Mouse (Mus musculus) heart, embryonic 14.5 days (tissue): ENCODE data around the gene Prss34. TPM values are rescaled to one million over a fixed set of nuclear protein-coding genes. Genes with fewer than 3 reads are reported as not detected.

Source experiments
- polyA plus RNA-seq: library from polyadenylated mRNA; unstranded; fragments of >200 nt; fragmentation: Nextera tagmentation; extraction: Ambion mirVana; gene quantifications from 2 replicates; pipeline ENCODE4 v1.2.1, GENCODE M21; 2014

Prss34 gene
- polyA plus RNA-seq, 1 experiment from 2014 or later, result 0.27 TPM

Other genes starting within 250 kb of the Prss34 start
- 19.5 and 23.4 TPM in 2 replicates for gene Tmem204, start 214.8 kb upstream of the Prss34 start, polyA plus RNA-seq
- gene Telo2, start 182.4 kb upstream of the Prss34 start, polyA plus RNA-seq, result 19.3 and 27.8 TPM in 2 replicates
- 0.14 and 0.44 TPM in 2 replicates for gene Ptx4, start 177.6 kb upstream of the Prss34 start, polyA plus RNA-seq
- 16.4 and 17.2 TPM in 2 replicates for gene Clcn7, start 165.0 kb upstream of the Prss34 start, polyA plus RNA-seq
- not detected in 2 replicates for gene Ccdc154, start 135.9 kb upstream of the Prss34 start, polyA plus RNA-seq
- not detected in 2 replicates for gene Gm38655, start 122.9 kb upstream of the Prss34 start, polyA plus RNA-seq
- gene BC003965, start 113.8 kb upstream of the Prss34 start, polyA plus RNA-seq, result 22.5 and 25.1 TPM in 2 replicates
- gene Unkl, start 110.0 kb upstream of the Prss34 start, polyA plus RNA-seq, result 2.2 and 2.7 TPM in 2 replicates
- gene Gnptg, start 58.3 kb upstream of the Prss34 start, polyA plus RNA-seq, result 23.8 and 25.9 TPM in 2 replicates
- gene Tsr3, start 58.2 kb upstream of the Prss34 start, polyA plus RNA-seq, result 25.3 TPM in 2 replicates
- gene Baiap3, start 42.0 kb upstream of the Prss34 start, polyA plus RNA-seq, result 0.76 TPM in 1 of 2 replicates, not detected in the other
- gene Ube2i, start 23.8 kb upstream of the Prss34 start, polyA plus RNA-seq, result 341 and 365 TPM in 2 replicates
- gene Prss28, start 10.3 kb downstream of the Prss34 start, polyA plus RNA-seq, result not detected in 2 replicates
- not detected in 2 replicates for gene Prss29, start 20.3 kb downstream of the Prss34 start, polyA plus RNA-seq
- 0.18 TPM in 1 of 2 replicates, not detected in the other for gene Tpsab1, start 47.2 kb downstream of the Prss34 start, polyA plus RNA-seq
- 1.4 and 1.7 TPM in 2 replicates for gene Tpsb2, start 67.9 kb downstream of the Prss34 start, polyA plus RNA-seq
- 0.57 and 0.74 TPM in 2 replicates for gene Tpsg1, start 70.9 kb downstream of the Prss34 start, polyA plus RNA-seq
- gene Cacna1h, start 135.4 kb downstream of the Prss34 start, polyA plus RNA-seq, result 8.8 and 9.9 TPM in 2 replicates
- gene Tekt4, start 156.2 kb downstream of the Prss34 start, polyA plus RNA-seq, result 0.47 and 0.55 TPM in 2 replicates
- 0.16 and 0.18 TPM in 2 replicates for gene Sstr5, start 198.9 kb downstream of the Prss34 start, polyA plus RNA-seq